Mouse (Mus musculus) MEL (cell line): ENCODE measurements at regions not wholly inside any gene's neighbourhood (a gene's known extent, or its start where the extent isn't known, plus 50 kb on each side); places are given as distances from the start of the nearest gene placed in this dataset.

ENCODE experiments used
- DNase-seq: peaks from one replicate; pipeline ENCODE4 v3.0.0; 2011; ENCODE audit warnings: low read depth, low spot score
- H3K27ac ChIP-seq: 2 replicates; pipeline ENCODE4 v1.5.1; 2012; ENCODE audit warnings: low read depth, mild to moderate bottlenecking, control low read depth, low read length, moderate library complexity; ENCODE audit not compliant: control insufficient read depth
- H3K27me3 ChIP-seq, 2 experiments: fragments of 150-350 bp in 1 of 2; sonication (generic) in 1 of 2; 2 replicates each; pipeline ENCODE4 v1.6.1; 2012; ENCODE audit warnings: low read length in 2 of 2, mild to moderate bottlenecking in 2 of 2, improper control_type of control experiment in 1 of 2, moderate library complexity in 1 of 2; ENCODE audit not compliant: insufficient read depth in 2 of 2, control insufficient read depth in 1 of 2
- H3K36me3 ChIP-seq, 2 experiments: 2 replicates each; pipeline ENCODE4 v1.6.1; 2012 to 2014; ENCODE audit warnings: low read length in 2 of 2, improper control_type of control experiment in 1 of 2, inconsistent platforms in 1 of 2, mild to moderate bottlenecking in 1 of 2; ENCODE audit not compliant: insufficient read depth in 2 of 2, control insufficient read depth in 1 of 2
- H3K4me1 ChIP-seq, 2 experiments: fragments of 150-350 bp in 1 of 2; sonication (generic) in 1 of 2; 2 replicates each; pipeline ENCODE4 v1.6.1; 2012; ENCODE audit warnings: low read length in 2 of 2, improper control_type of control experiment in 1 of 2, mild to moderate bottlenecking in 1 of 2; ENCODE audit not compliant: insufficient read depth in 2 of 2, control insufficient read depth in 1 of 2
- H3K4me3 ChIP-seq, 2 experiments: fragments of 150-350 bp in 1 of 2; sonication (generic) in 1 of 2; 2 replicates each; pipeline ENCODE4 v1.5.1; 2012; ENCODE audit warnings: low read depth in 2 of 2, low read length in 2 of 2, mild to moderate bottlenecking in 2 of 2, moderate library complexity in 2 of 2, control low read depth in 1 of 2, improper control_type of control experiment in 1 of 2; ENCODE audit not compliant: control insufficient read depth in 1 of 2, insufficient read depth in 1 of 2
- H3K79me2 ChIP-seq: 2 replicates; pipeline ENCODE4 v1.6.1; 2012; ENCODE audit warnings: mild to moderate bottlenecking, low read length, moderate library complexity; ENCODE audit not compliant: control insufficient read depth, poor library complexity, insufficient read depth
- H3K9ac ChIP-seq: 2 replicates; pipeline ENCODE4 v1.6.1; 2012; ENCODE audit warnings: low read depth, mild to moderate bottlenecking, control low read depth, low read length, moderate library complexity; ENCODE audit not compliant: control insufficient read depth, poor library complexity, severe bottlenecking
- H3K9me3 ChIP-seq: fragments of 150-350 bp; sonication (generic); replicated peaks from 2 replicates; pipeline ENCODE4 v1.6.1; 2012; ENCODE audit warnings: mild to moderate bottlenecking, low read length, improper control_type of control experiment, moderate library complexity; ENCODE audit not compliant: insufficient read depth
- BHLHE40 ChIP-seq: IDR thresholded peaks from 2 replicates; pipeline ENCODE4 v1.6.1; 2012; ENCODE audit warnings: low read depth, mild to moderate bottlenecking, inconsistent platforms, low read length, improper control_type of control experiment, borderline replicate concordance
- CHD2 ChIP-seq: IDR thresholded peaks from 2 replicates; pipeline ENCODE4 v1.6.1; 2011; ENCODE audit warnings: low read length, improper control_type of control experiment
- CTCF ChIP-seq, 3 experiments: IDR thresholded peaks in 2 of 3; conservative IDR thresholded peaks in 1 of 3; 2 replicates each; pipeline ENCODE4 v1.5.1; 2011 to 2012; ENCODE audit warnings: low read length in 3 of 3, low read depth in 2 of 3, mild to moderate bottlenecking in 2 of 3, improper control_type of control experiment in 1 of 3, inconsistent platforms in 1 of 3, mixed read lengths in 1 of 3, moderate library complexity in 1 of 3; ENCODE audit not compliant: control insufficient read depth in 1 of 3, insufficient read depth in 1 of 3, poor library complexity in 1 of 3, severe bottlenecking in 1 of 3
- ELF1 ChIP-seq: IDR thresholded peaks from 2 replicates; pipeline ENCODE4 v1.6.1; 2014; ENCODE audit warnings: low read depth, mild to moderate bottlenecking, inconsistent platforms, low read length, improper control_type of control experiment, moderate library complexity
- EP300 ChIP-seq, 2 experiments: IDR thresholded peaks; 2 replicates each; pipeline ENCODE4 v1.6.1; 2011; ENCODE audit warnings: improper control_type of control experiment in 2 of 2, low read length in 2 of 2, low read depth in 1 of 2, mild to moderate bottlenecking in 1 of 2
- ETS1 ChIP-seq: IDR thresholded peaks from 2 replicates; pipeline ENCODE4 v1.6.1; 2012; ENCODE audit warnings: low read depth, mild to moderate bottlenecking, inconsistent platforms, low read length, improper control_type of control experiment, moderate library complexity
- GATA1 ChIP-seq: IDR thresholded peaks from 2 replicates; pipeline ENCODE4 v1.6.1; 2011; ENCODE audit warnings: low read depth, low read length, improper control_type of control experiment
- HCFC1 ChIP-seq: IDR thresholded peaks from 2 replicates; pipeline ENCODE4 v1.6.1; 2012; ENCODE audit warnings: low read depth, mild to moderate bottlenecking, inconsistent platforms, low read length, improper control_type of control experiment, moderate library complexity
- JUND ChIP-seq: IDR thresholded peaks from 2 replicates; pipeline ENCODE4 v1.6.1; 2011; ENCODE audit warnings: low read depth, mild to moderate bottlenecking, improper control_type of control experiment, low read length
- MAFK ChIP-seq: IDR thresholded peaks from 2 replicates; pipeline ENCODE4 v1.6.1; 2011; ENCODE audit warnings: low read depth, mild to moderate bottlenecking, low read length, improper control_type of control experiment, borderline replicate concordance
- MAZ ChIP-seq: IDR thresholded peaks from 2 replicates; pipeline ENCODE4 v1.6.1; 2012; ENCODE audit warnings: low read depth, mild to moderate bottlenecking, inconsistent platforms, low read length, improper control_type of control experiment
- MXI1 ChIP-seq: IDR thresholded peaks from 2 replicates; pipeline ENCODE4 v1.6.1; 2011; ENCODE audit warnings: mild to moderate bottlenecking, low read depth, low read length, improper control_type of control experiment
- NELFE ChIP-seq: IDR thresholded peaks from 2 replicates; pipeline ENCODE4 v1.6.1; 2011; ENCODE audit warnings: low read depth, low read length, improper control_type of control experiment
- NRF1 ChIP-seq: IDR thresholded peaks from 2 replicates; pipeline ENCODE4 v1.6.1; 2014; ENCODE audit warnings: low read depth, mild to moderate bottlenecking, inconsistent platforms, low read length, improper control_type of control experiment, moderate library complexity; ENCODE audit not compliant: poor library complexity, insufficient read depth, severe bottlenecking
- POLR2A ChIP-seq, 2 experiments: IDR thresholded peaks; 2 replicates each; pipeline ENCODE4 v1.6.1; 2011 to 2012; ENCODE audit warnings: low read length in 2 of 2, mild to moderate bottlenecking in 2 of 2, control low read depth in 1 of 2, improper control_type of control experiment in 1 of 2, low read depth in 1 of 2, moderate library complexity in 1 of 2; ENCODE audit not compliant: control insufficient read depth in 1 of 2, insufficient read depth in 1 of 2, poor library complexity in 1 of 2
- RAD21 ChIP-seq: IDR thresholded peaks from 2 replicates; pipeline ENCODE4 v1.6.1; 2011; ENCODE audit warnings: mild to moderate bottlenecking, low read depth, low read length, improper control_type of control experiment
- SIN3A ChIP-seq: IDR thresholded peaks from 2 replicates; pipeline ENCODE4 v1.6.1; 2012; ENCODE audit warnings: low read length, improper control_type of control experiment, inconsistent platforms
- TAL1 ChIP-seq: IDR thresholded peaks from 2 replicates; pipeline ENCODE4 v1.6.1; 2012; ENCODE audit warnings: mild to moderate bottlenecking, inconsistent platforms, low read length, moderate library complexity, mixed read lengths
- TBP ChIP-seq: IDR thresholded peaks from 2 replicates; pipeline ENCODE4 v1.8.0; 2011; ENCODE audit warnings: low read depth, low read length, improper control_type of control experiment
- TCF12 ChIP-seq: IDR thresholded peaks from 2 replicates; pipeline ENCODE4 v1.6.1; 2014; ENCODE audit warnings: low read depth, mild to moderate bottlenecking, inconsistent platforms, low read length, improper control_type of control experiment, moderate library complexity
- USF2 ChIP-seq, 2 experiments: IDR thresholded peaks; 2 replicates each; pipeline ENCODE4 v1.6.1; 2011 to 2012; ENCODE audit warnings: improper control_type of control experiment in 2 of 2, low read length in 2 of 2, borderline replicate concordance in 1 of 2, inconsistent platforms in 1 of 2, low read depth in 1 of 2, mild to moderate bottlenecking in 1 of 2; ENCODE audit not compliant: insufficient read depth in 1 of 2
- ZNF384 ChIP-seq: IDR thresholded peaks from 2 replicates; pipeline ENCODE4 v1.6.1; 2012; ENCODE audit warnings: low read depth, mild to moderate bottlenecking, inconsistent platforms, low read length, improper control_type of control experiment

DNA sequence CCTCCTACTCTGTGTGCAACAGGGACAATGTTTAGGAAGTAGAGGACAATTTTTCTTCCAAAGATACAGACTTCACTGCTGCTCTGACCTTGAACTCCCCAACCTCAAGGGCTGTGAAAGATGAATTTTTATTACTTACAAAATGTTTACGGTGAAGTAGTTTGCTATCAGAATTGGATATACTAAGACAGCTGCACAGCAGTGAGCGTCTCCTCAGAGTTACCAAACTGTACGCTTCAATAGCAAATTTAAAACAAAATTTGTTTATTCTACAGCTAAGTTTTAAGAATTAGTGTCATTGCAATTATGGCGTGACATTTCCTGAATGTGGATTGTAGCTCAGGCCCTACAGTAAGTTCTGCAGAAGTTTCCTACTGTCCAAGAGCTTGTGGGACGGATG lies 270.3 kb upstream of the Nr4a3 start:
- Histone ChIP-seq H3K9ac (no peak overlapping the region), H3K79me2 (no peaks in the 10 kb centered on the region), H3K36me3 (no peaks in the 10 kb centered on the region), H3K27ac (no peak overlapping the region), H3K27me3 (no peaks in the 10 kb centered on the region), H3K4me1 (no peaks in the 10 kb centered on the region), H3K4me3 (no peak overlapping the region), H3K9me3 (no peaks in the 10 kb centered on the region)
- DNase-seq, result no peak
- no peak for TF ChIP-seq CHD2
- no peak for TF ChIP-seq NELFE
- TF ChIP-seq TCF12, result no peak
- TF ChIP-seq JUND, result no peak
- no peak for TF ChIP-seq GATA1
- TF ChIP-seq SIN3A, result no peak
- TF ChIP-seq BHLHE40, result no peak
- no peak for TF ChIP-seq ZNF384
- no peak for TF ChIP-seq MAFK
- TF ChIP-seq HCFC1, result no peak
- TF ChIP-seq MXI1, result no peak
- TF ChIP-seq TAL1, result no peak
- TF ChIP-seq TBP, result no peak
- no peak for TF ChIP-seq ETS1
- TF ChIP-seq USF2 (IDR thresholded peaks at IDR 0.05; ENCODE audit: borderline replicate concordance in 1 of 2, insufficient read depth in 1 of 2, low read depth in 1 of 2, low read length in 2 of 2), result no peak
- no peak for TF ChIP-seq RAD21
- TF ChIP-seq CTCF (IDR thresholded peaks at IDR 0.05 in 2 of 3, conservative IDR thresholded peaks at IDR 0.05 in 1 of 3; ENCODE audit: control insufficient read depth in 1 of 3, insufficient read depth in 1 of 3, low read depth in 2 of 3, low read length in 3 of 3, poor library complexity in 1 of 3, severe bottlenecking in 1 of 3), result no peak
- no peak for TF ChIP-seq NRF1
- TF ChIP-seq MAZ, result no peak
- TF ChIP-seq, all 39 proteins: peak for 0

DNA sequence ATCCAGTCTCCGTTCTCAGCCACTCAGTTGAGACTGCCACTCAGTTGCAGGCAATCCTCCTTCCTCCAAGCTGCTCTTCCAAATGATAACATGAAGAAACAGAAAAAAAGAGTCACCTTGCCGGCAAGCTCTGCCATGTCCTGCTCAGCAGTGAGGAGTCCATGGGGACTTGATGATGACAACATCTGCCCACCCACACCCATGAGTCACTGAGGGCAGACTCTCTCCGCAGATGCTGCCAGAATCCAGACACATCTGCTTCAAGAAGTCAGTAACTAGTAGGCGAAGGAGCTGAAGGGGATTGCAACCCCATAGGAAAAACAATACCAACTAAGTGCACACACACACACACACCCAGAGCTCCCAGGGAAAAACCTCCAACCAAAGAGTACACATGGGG lies 263.9 kb upstream of the Nr4a3 start:
- Histone ChIP-seq H3K9me3 (no peaks in the 10 kb centered on the region), H3K4me1 (no peaks in the 10 kb centered on the region)
- DNase-seq, result no peak
- TF ChIP-seq ELF1 (no peak), POLR2A (IDR thresholded peaks at IDR 0.05; ENCODE audit: control insufficient read depth in 1 of 2, insufficient read depth in 1 of 2, low read depth in 1 of 2, low read length in 2 of 2, poor library complexity in 1 of 2) (no peak), TAL1 (no peak), EP300 (IDR thresholded peaks at IDR 0.05; ENCODE audit: low read depth in 1 of 2, low read length in 2 of 2) (no peak), RAD21 (no peak)
- TF ChIP-seq, all 39 proteins: peak for 0
- Histone ChIP-seq H3K79me2 (no peaks in the 10 kb centered on the region), H3K36me3 (no peaks in the 10 kb centered on the region), H3K27ac (no peak overlapping the region), H3K4me3 (no peak overlapping the region), H3K9ac (no peak overlapping the region), H3K27me3 (no peaks in the 10 kb centered on the region)
